Mouse (Mus musculus): Measurements from ENCODE around the gene Il13.

Il13 gene

GRCm38 (mm10) chr11:53634556-53634955, at the start of gene Il13:
Il13 (minus strand) TSS chr11:53634702.
- DNase-seq (ENCODE audit: low spot score) = no peak

GRCm38 (mm10) chr11:53682994-53683530, 48.6 kb upstream of the Il13 start:
- DNase-seq (ENCODE audit: low spot score) = no peak

DNA sequence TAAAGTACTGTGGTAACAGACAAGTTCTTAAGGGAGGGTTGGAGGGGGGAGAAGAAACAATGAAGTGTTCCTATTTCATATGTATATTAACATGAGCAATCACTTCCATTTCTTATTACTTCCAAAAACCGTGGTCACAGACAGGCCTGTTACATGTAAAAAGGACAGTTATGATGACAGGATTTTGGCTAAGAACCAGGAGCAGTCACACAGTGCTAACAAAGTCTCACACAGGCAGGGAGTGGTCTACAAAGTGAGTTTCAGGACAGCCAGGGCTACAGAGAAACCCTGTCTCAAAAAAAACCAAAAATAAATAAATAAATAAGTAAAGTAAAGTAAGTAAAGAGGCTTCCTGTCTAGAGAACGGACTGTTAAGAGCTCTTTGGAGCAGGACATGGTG, 47.7 kb upstream of the Il13 start:
- no peak for DNase-seq (ENCODE audit: low spot score)

DNA sequence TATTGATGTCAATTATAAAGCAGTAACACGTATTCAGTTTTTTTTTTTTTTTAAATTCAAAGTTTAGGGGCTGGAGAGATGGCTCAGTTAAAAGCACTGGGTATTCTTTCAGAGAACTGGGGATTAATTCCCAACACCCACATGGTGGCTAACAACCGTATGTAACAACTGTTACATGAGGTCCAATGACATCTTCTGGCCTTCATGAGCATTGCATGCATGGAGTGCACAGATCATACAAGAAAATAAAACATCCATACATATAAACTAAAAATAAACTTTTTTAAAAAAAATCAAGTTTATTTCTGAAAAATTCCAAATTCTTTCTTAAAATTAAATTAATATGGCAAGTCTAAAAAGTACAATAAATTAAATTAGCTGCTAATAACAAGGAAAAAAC, 47.2 kb upstream of the Il13 start:
- no peak for DNase-seq (ENCODE audit: low spot score)

- DNase-seq (ENCODE audit: low spot score) = no peak
Observed at GRCm38 (mm10) chr11:53680141-53680540, 45.6 kb upstream of the Il13 start.

DNA sequence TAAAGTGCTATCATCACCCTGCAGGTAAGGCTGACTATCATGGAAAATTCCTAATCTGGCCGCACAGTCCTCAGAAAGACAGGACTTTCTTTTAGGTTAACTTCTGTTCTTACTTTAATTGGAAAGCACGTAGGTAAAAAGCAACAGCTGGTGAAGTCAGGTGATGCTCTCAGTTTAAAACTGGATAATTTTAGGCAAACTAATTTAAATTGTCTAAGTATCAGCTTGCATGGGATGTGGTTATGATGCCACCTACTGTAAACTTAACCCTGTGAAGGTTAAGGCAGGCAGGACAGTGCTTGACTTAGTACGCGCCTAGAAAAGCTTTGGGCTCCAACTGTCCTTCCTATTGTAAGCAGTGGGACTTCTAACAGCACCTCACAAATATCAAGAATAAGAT, 36.9 kb upstream of the Il13 start:
- no peak for DNase-seq (ENCODE audit: low spot score)

GRCm38 (mm10) chr11:53664091-53664490, 29.6 kb upstream of the Il13 start:
- no peak for DNase-seq (ENCODE audit: low spot score)

- DNase-seq (ENCODE audit: low spot score) = no peak
Observed at GRCm38 (mm10) chr11:53662794-53663674, 28.5 kb upstream of the Il13 start.

GRCm38 (mm10) chr11:53657828-53658227, 23.3 kb upstream of the Il13 start:
- DNase-seq (ENCODE audit: low spot score) = no peak

DNA sequence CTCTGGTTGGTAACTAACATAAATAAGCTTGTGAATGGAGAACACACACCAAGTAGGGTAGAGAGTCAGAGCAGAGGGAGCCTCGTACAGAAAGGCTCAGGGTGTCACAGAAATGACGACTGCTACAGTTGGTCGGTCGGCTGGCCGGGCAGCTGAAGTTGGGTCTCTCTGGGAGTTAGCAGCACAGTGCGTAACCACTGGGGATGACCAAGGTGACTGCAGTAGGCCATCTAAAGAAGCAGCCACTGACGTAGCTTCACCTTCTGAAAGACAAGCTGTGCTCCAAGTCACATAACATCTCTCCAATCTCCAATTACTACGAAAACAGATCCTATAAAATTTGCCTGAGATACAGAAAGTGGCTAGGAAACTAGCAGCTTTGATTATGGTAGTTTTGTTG, 22.9 kb upstream of the Il13 start:
- DNase-seq (ENCODE audit: low spot score) = no peak

DNA sequence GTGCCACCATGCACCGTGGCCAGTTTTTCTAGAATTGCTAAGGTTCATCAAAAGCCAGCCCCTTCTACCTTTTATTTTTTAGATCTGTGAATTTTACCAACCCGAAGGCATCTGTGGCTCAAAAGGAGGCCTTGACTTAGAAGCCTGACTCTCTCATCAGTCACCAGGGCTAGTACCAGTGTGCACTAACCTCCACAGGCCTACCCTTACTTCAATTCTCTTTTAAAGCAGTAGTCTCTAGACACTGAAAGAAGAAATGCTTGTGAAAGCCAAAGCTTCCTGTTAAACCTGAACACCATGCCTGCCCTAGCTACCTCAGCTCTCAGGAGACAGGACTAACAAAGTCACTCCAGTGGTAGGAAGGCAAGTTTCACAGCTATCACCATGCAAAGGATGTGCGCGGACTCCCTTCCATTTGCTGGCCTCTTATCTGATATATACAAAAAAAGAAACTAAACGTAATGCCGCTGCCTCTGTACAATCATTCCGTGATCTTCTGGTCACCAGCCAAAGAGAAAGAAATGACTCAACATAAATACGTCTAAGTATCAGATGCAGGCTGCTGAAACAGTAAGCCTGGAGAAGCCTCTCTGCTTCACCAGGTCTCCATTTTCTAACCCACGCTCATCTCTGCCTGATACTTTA, 22.2 kb upstream of the Il13 start:
- DNase-seq (ENCODE audit: low spot score) = no peak

- no peak for DNase-seq (ENCODE audit: low spot score)
Observed at GRCm38 (mm10) chr11:53655043-53655442, 20.5 kb upstream of the Il13 start.

GRCm38 (mm10) chr11:53652427-53652826, 17.9 kb upstream of the Il13 start:
- DNase-seq (ENCODE audit: low spot score) = no peak

- DNase-seq (ENCODE audit: low spot score) = no peak
Observed at GRCm38 (mm10) chr11:53651441-53651840, 16.9 kb upstream of the Il13 start.

DNA sequence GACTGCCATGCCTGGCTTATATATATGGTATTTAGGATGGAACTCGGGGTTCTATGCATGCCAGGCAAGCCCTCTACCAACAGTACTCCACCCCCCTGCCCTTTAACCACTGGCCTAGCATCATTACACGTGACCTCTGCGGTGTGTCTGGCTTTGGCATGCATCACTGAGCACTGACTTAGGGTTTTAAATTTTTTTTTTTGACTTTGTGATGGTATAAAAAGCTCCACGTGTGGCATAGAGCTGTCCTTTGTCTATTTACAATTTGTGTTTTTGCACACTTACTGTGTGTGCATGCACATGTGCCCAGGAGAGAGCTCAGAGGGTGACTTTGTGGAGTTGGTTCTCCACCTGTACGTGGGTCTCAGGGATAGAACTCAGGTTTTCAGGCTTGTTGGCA, 9.5 kb upstream of the Il13 start:
- DNase-seq (ENCODE audit: low spot score) = no peak

DNA sequence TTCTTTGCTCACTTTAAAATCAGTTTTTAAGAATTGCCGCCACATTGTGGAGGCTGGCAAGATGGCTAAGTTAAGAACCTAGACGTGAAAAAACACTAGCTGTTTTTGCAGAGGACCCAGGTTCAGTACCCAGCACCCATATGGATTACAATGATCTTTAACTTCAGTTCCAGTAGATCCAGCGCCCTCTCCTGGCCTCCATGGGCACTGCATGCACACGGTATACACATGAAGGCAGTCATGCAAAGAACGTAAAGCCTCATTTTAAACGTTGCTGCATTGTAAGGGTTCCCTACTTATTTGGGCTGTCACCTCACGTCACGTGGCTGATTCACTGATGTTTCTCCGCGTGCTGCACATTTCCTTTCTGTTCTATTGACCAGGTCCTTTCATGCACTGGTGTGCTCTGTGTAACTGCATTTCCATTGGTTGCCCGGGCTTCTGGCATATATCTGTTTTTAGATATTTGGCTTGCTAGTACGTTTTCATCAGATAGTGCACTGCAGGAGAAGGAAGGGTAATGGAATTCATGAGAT, 8.3 kb upstream of the Il13 start:
- DNase-seq (ENCODE audit: low spot score) = no peak

GRCm38 (mm10) chr11:53637803-53638260, 3.3 kb upstream of the Il13 start:
- DNase-seq (ENCODE audit: low spot score) = no peak

GRCm38 (mm10) chr11:53637046-53637802, 2.7 kb upstream of the Il13 start:
- no peak for DNase-seq (ENCODE audit: low spot score)

DNA sequence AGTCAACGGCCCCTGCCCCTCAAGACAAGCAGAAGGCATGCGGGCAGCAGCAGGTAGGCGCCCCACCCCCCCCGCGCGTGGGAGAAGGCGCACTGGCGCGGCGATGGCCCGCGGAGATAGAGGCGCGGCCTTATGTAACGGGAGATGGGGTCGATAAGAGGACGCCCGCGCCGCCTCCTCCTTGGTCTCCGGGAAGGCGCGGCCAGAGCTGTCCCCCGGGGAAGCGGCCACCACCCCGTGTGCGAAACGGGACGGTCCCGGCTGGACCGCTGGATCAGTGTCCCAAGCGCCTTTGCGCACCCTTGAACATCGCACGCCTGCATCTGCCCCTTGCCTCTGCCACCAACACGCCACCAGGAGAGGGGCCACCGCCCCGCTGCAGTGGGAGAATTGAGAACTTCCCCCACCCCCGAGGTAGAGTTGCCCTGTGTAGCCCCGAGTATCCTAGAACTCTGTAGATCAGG, 1.7 kb upstream of the Il13 start:
- DNase-seq (ENCODE audit: low spot score) = no peak

- DNase-seq (ENCODE audit: low spot score) = no peak
Observed at GRCm38 (mm10) chr11:53635590-53636182, 1.2 kb upstream of the Il13 start.

- no peak for DNase-seq (ENCODE audit: low spot score)
Observed at GRCm38 (mm10) chr11:53633644-53634043, 858 bp downstream of the Il13 start.
